Mouse (Mus musculus): ENCODE results near the gene Exph5. TPM values are rescaled to one million over a fixed set of nuclear protein-coding genes. Genes with fewer than 3 reads are reported as not detected.

The Exph5 gene
- polyA plus RNA-seq, 1 experiment from 2014 or later = 1.4 TPM

- peak overlapping the region; percentile 86 for H3K4me2 ChIP-seq
- peak overlapping the region; percentile 51; the same call in 1 of the 2 replicates for H3K9ac ChIP-seq (replicated peaks)
- peaks cover 6% of the 10 kb centered on the region; the same call in 1 of the 2 replicates for H3K4me1 ChIP-seq (replicated peaks)
- no peak for ATAC-seq (ENCODE audit: insufficient number of reproducible peaks, insufficient read depth, low FRiP score, low TSS enrichment, low read depth)
- H3K27ac ChIP-seq = no peak overlapping the region
- no peaks in the 10 kb centered on the region for H3K36me3 ChIP-seq
- 21% methylated on average over 17 of the region's 17 CpGs for WGBS
- H3K4me3 ChIP-seq (replicated peaks) = peak overlapping the region; percentile 49
- peaks cover 6% of the 10 kb centered on the region; the same call in 1 of the 2 replicates for H3K27me3 ChIP-seq
- no peaks in the 10 kb centered on the region for H3K9me3 ChIP-seq
Observed at GRCm38 (mm10) chr9:53340328-53340916, 39.0 kb downstream of the Exph5 start.

- 1% methylated on average over 14 of the region's 14 CpGs for WGBS
- peaks cover 6% of the 10 kb centered on the region; the same call in 1 of the 2 replicates for H3K4me1 ChIP-seq (replicated peaks)
- peaks cover 6% of the 10 kb centered on the region; the same call in 1 of the 2 replicates for H3K27me3 ChIP-seq
- peak overlapping the region; percentile 49 for H3K4me3 ChIP-seq (replicated peaks)
- H3K4me2 ChIP-seq = peak overlapping the region; percentile 86
- no peak overlapping the region for H3K27ac ChIP-seq
- H3K9me3 ChIP-seq = no peaks in the 10 kb centered on the region
- no peaks in the 10 kb centered on the region for H3K36me3 ChIP-seq
- H3K9ac ChIP-seq (replicated peaks) = peak overlapping the region; percentile 51
- ATAC-seq (ENCODE audit: insufficient number of reproducible peaks, insufficient read depth, low FRiP score, low TSS enrichment, low read depth) = no peak
Observed at GRCm38 (mm10) chr9:53340969-53341368, 39.5 kb downstream of the Exph5 start.

- no peak for ATAC-seq (ENCODE audit: insufficient number of reproducible peaks, insufficient read depth, low FRiP score, low TSS enrichment, low read depth)
- peak overlapping the region; percentile 86; the same call in 1 of the 2 replicates for H3K4me2 ChIP-seq
- H3K4me1 ChIP-seq (replicated peaks) = peaks cover 6% of the 10 kb centered on the region; the same call in 1 of the 2 replicates
- no peak overlapping the region for H3K27ac ChIP-seq
- H3K27me3 ChIP-seq = peaks cover 6% of the 10 kb centered on the region; the same call in 1 of the 2 replicates
- 77% methylated on average over 3 of the region's 3 CpGs for WGBS
- H3K9ac ChIP-seq (replicated peaks) = no peak overlapping the region
- H3K9me3 ChIP-seq = no peaks in the 10 kb centered on the region
- no peak overlapping the region for H3K4me3 ChIP-seq (replicated peaks)
- no peaks in the 10 kb centered on the region for H3K36me3 ChIP-seq
Observed at GRCm38 (mm10) chr9:53341981-53342380, 40.5 kb downstream of the Exph5 start.

GRCm38 (mm10) chr9:53344646-53345432 is 43.4 kb downstream of the Exph5 start:
- H3K4me1 ChIP-seq (replicated peaks) = peaks cover 4% of the 10 kb centered on the region; the same call in 1 of the 2 replicates
- H3K4me2 ChIP-seq = no peak overlapping the region
- H3K27ac ChIP-seq = no peak overlapping the region
- no peak overlapping the region for H3K4me3 ChIP-seq (replicated peaks)
- H3K27me3 ChIP-seq = peaks cover 6% of the 10 kb centered on the region; the same call in 1 of the 2 replicates
- no peak overlapping the region for H3K9ac ChIP-seq (replicated peaks)
- H3K36me3 ChIP-seq = no peaks in the 10 kb centered on the region
- WGBS = 88% methylated on average over 9 of the region's 9 CpGs
- H3K9me3 ChIP-seq = no peaks in the 10 kb centered on the region
- ATAC-seq (ENCODE audit: insufficient number of reproducible peaks, insufficient read depth, low FRiP score, low TSS enrichment, low read depth) = no peak

GRCm38 (mm10) chr9:53345728-53346127 is 44.3 kb downstream of the Exph5 start:
- H3K9me3 ChIP-seq = no peaks in the 10 kb centered on the region
- H3K4me2 ChIP-seq = no peak overlapping the region
- no peaks in the 10 kb centered on the region for H3K36me3 ChIP-seq
- H3K27me3 ChIP-seq = peaks cover 4% of the 10 kb centered on the region; the same call in 1 of the 2 replicates
- no peaks in the 10 kb centered on the region for H3K4me1 ChIP-seq (replicated peaks)
- no peak for ATAC-seq (ENCODE audit: insufficient number of reproducible peaks, insufficient read depth, low FRiP score, low TSS enrichment, low read depth)
- H3K4me3 ChIP-seq (replicated peaks) = no peak overlapping the region
- no peak overlapping the region for H3K27ac ChIP-seq
- 47% methylated on average over 3 of the region's 3 CpGs for WGBS
- H3K9ac ChIP-seq (replicated peaks) = no peak overlapping the region

GRCm38 (mm10) chr9:53346402-53346801 is 44.9 kb downstream of the Exph5 start:
- no peaks in the 10 kb centered on the region for H3K36me3 ChIP-seq
- no peak overlapping the region for H3K4me2 ChIP-seq
- peaks cover 4% of the 10 kb centered on the region; the same call in 1 of the 2 replicates for H3K27me3 ChIP-seq
- H3K27ac ChIP-seq = no peak overlapping the region
- no peak overlapping the region for H3K9ac ChIP-seq (replicated peaks)
- H3K4me1 ChIP-seq (replicated peaks) = no peaks in the 10 kb centered on the region
- ATAC-seq (ENCODE audit: insufficient number of reproducible peaks, insufficient read depth, low FRiP score, low TSS enrichment, low read depth) = no peak
- 62% methylated on average over 6 of the region's 6 CpGs for WGBS
- H3K4me3 ChIP-seq (replicated peaks) = no peak overlapping the region
- no peaks in the 10 kb centered on the region for H3K9me3 ChIP-seq

- Histone ChIP-seq H3K27me3 (no peaks in the 10 kb centered on the region), H3K4me2 (no peak overlapping the region), H3K9me3 (no peaks in the 10 kb centered on the region), H3K36me3 (no peaks in the 10 kb centered on the region), H3K4me1 (replicated peaks) (no peaks in the 10 kb centered on the region), H3K9ac (replicated peaks) (no peak overlapping the region), H3K4me3 (replicated peaks) (no peak overlapping the region), H3K27ac (no peak overlapping the region)
- WGBS = 74% methylated on average over 1 of the region's 1 CpGs
- ATAC-seq (ENCODE audit: insufficient number of reproducible peaks, insufficient read depth, low FRiP score, low TSS enrichment, low read depth) = no peak
Observed at GRCm38 (mm10) chr9:53349211-53349610, 47.7 kb downstream of the Exph5 start.

- no peak overlapping the region for H3K27ac ChIP-seq
- no peak overlapping the region for H3K9ac ChIP-seq (replicated peaks)
- H3K9me3 ChIP-seq = no peaks in the 10 kb centered on the region
- H3K27me3 ChIP-seq = no peaks in the 10 kb centered on the region
- H3K4me3 ChIP-seq (replicated peaks) = no peak overlapping the region
- WGBS = 83% methylated on average over 2 of the region's 2 CpGs
- ATAC-seq (ENCODE audit: insufficient number of reproducible peaks, insufficient read depth, low FRiP score, low TSS enrichment, low read depth) = no peak
- H3K4me2 ChIP-seq = no peak overlapping the region
- H3K4me1 ChIP-seq (replicated peaks) = no peaks in the 10 kb centered on the region
- no peaks in the 10 kb centered on the region for H3K36me3 ChIP-seq
Observed at GRCm38 (mm10) chr9:53350331-53350730, 48.9 kb downstream of the Exph5 start.

- 92% methylated on average over 6 of the region's 6 CpGs for WGBS
- H3K9me3 ChIP-seq = no peaks in the 10 kb centered on the region
- H3K4me3 ChIP-seq (replicated peaks) = no peak overlapping the region
- no peak overlapping the region for H3K4me2 ChIP-seq
- ATAC-seq (ENCODE audit: insufficient number of reproducible peaks, insufficient read depth, low FRiP score, low TSS enrichment, low read depth) = no peak
- no peaks in the 10 kb centered on the region for H3K27me3 ChIP-seq
- H3K36me3 ChIP-seq = no peaks in the 10 kb centered on the region
- H3K4me1 ChIP-seq (replicated peaks) = no peaks in the 10 kb centered on the region
- no peak overlapping the region for H3K27ac ChIP-seq
- H3K9ac ChIP-seq (replicated peaks) = no peak overlapping the region
Observed at GRCm38 (mm10) chr9:53351899-53352298, 50.4 kb downstream of the Exph5 start.

- Histone ChIP-seq H3K27ac (no peak overlapping the region), H3K4me2 (no peak overlapping the region), H3K9ac (replicated peaks) (no peak overlapping the region), H3K4me1 (replicated peaks) (no peaks in the 10 kb centered on the region), H3K36me3 (no peaks in the 10 kb centered on the region), H3K27me3 (no peaks in the 10 kb centered on the region), H3K4me3 (replicated peaks) (no peak overlapping the region), H3K9me3 (no peaks in the 10 kb centered on the region)
- ATAC-seq (ENCODE audit: insufficient number of reproducible peaks, insufficient read depth, low FRiP score, low TSS enrichment, low read depth) = no peak
- WGBS = 91% methylated on average over 5 of the region's 5 CpGs
Observed at GRCm38 (mm10) chr9:53353161-53353560, 51.7 kb downstream of the Exph5 start.
